Mouse (Mus musculus) frontal cortex, postnatal 10 days (tissue): ENCODE measurements around the gene Myocd.

Source experiments
- DNase-seq, 2 experiments: peaks; one replicate each; pipeline ENCODE4 v3.0.0; 2022; ENCODE audit warnings: low spot score in 2 of 2, mixed read lengths in 1 of 2

Myocd gene

GRCm38 (mm10) chr11:65269851-65270473 lies at the start of gene Myocd:
Gene Myocd, minus strand, starts transcription at chr11:65269989.
- no peak for DNase-seq

GRCm38 (mm10) chr11:65303824-65304223 lies 34.0 kb upstream of the Myocd start:
- DNase-seq: no peak

- DNase-seq: no peak
These were observed 24.5 kb upstream of the Myocd start for GRCm38 (mm10) chr11:65294128-65294833.

GRCm38 (mm10) chr11:65292994-65293393 lies 23.2 kb upstream of the Myocd start:
- no peak for DNase-seq

- DNase-seq: no peak
These were observed 17.9 kb upstream of the Myocd start for GRCm38 (mm10) chr11:65287706-65288105.

GRCm38 (mm10) chr11:65286211-65286610 lies 16.4 kb upstream of the Myocd start:
- DNase-seq: no peak

- DNase-seq: no peak
These were observed 5.7 kb upstream of the Myocd start for GRCm38 (mm10) chr11:65275441-65275840.

GRCm38 (mm10) chr11:65271000-65271399 lies 1.2 kb upstream of the Myocd start:
- no peak for DNase-seq

- no peak for DNase-seq
These were observed 1.5 kb downstream of the Myocd start for GRCm38 (mm10) chr11:65268310-65268709.

GRCm38 (mm10) chr11:65263466-65263865 lies 6.3 kb downstream of the Myocd start:
- no peak for DNase-seq

- DNase-seq: no peak
These were observed 10.8 kb downstream of the Myocd start for GRCm38 (mm10) chr11:65258997-65259396.

- no peak for DNase-seq
These were observed 13.6 kb downstream of the Myocd start for GRCm38 (mm10) chr11:65256143-65256542.

- no peak for DNase-seq
These were observed 14.2 kb downstream of the Myocd start for GRCm38 (mm10) chr11:65255564-65255963.

GRCm38 (mm10) chr11:65250366-65250765 lies 19.4 kb downstream of the Myocd start:
- DNase-seq: no peak

GRCm38 (mm10) chr11:65246301-65247054 lies 23.3 kb downstream of the Myocd start:
- no peak for DNase-seq

GRCm38 (mm10) chr11:65243593-65243992 lies 26.2 kb downstream of the Myocd start:
- no peak for DNase-seq

- no peak for DNase-seq
These were observed 29.3 kb downstream of the Myocd start for GRCm38 (mm10) chr11:65240521-65240920.

- DNase-seq: no peak
These were observed 31.9 kb downstream of the Myocd start for GRCm38 (mm10) chr11:65237896-65238295.

- no peak for DNase-seq
These were observed 32.9 kb downstream of the Myocd start for GRCm38 (mm10) chr11:65236907-65237306.

- DNase-seq: no peak
These were observed 34.4 kb downstream of the Myocd start for GRCm38 (mm10) chr11:65235374-65235773.

- DNase-seq: no peak
These were observed 38.0 kb downstream of the Myocd start for GRCm38 (mm10) chr11:65231771-65232170.

GRCm38 (mm10) chr11:65226766-65227165 lies 43.0 kb downstream of the Myocd start:
- DNase-seq: no peak
